Mouse (Mus musculus) frontal cortex, postnatal 36 days (tissue): ENCODE results near the gene Trappc6a.
A peak's percentile ranks its signal among the peaks of the same experiment; 100 is the strongest.
"Not testable (repeated sequence)": the region's sequence is repeated elsewhere in the genome, so short reads cannot be mapped to it uniquely, and the experiment has no call there.

Experiments
- DNase-seq, 2 experiments: peaks; one replicate each; pipeline ENCODE4 v3.0.0; 2022; ENCODE audit warnings: low spot score in 2 of 2

The Trappc6a gene

DNA sequence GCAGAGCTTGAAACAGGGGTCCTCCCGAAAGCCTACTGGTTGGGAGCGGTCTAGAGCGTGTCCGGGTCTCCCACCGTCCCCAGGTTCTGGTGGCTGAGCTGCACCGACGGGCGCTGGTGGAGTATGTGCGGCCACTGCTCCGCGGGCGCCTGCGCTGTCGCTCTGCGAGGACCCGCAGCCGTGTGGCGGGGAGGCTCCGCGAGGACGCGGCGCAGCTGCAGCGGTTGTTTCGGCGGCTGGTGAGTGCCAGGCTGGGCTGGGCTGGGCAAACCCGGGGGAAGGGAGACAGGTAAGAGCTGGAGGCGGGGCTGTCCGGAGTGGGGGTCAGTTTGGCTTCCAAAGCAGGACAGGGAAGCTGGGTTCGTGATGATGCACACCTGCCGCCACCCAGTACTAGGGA is 18.7 kb upstream of the Trappc6a start:
- no peak for DNase-seq

DNA sequence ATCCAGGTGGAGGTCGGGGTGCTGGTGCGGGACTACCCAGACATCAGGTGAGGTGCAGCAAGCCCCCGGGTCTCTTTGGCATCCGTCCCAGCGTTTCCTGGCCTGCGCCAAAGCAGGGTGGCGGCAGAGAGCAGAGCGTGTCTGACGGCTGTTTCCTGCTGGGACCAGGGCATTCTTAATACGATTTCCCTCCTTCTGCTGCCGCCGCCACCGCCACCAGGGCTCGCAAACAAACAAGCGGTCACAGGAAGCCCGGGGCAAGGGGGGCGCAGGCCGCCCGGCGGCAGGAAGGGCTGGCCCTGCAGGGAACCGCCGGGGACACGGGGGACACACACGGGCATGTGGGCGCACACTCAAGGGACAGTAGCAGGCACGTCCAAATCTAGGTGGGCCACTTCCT is 16.5 kb upstream of the Trappc6a start:
- DNase-seq: no peak

DNA sequence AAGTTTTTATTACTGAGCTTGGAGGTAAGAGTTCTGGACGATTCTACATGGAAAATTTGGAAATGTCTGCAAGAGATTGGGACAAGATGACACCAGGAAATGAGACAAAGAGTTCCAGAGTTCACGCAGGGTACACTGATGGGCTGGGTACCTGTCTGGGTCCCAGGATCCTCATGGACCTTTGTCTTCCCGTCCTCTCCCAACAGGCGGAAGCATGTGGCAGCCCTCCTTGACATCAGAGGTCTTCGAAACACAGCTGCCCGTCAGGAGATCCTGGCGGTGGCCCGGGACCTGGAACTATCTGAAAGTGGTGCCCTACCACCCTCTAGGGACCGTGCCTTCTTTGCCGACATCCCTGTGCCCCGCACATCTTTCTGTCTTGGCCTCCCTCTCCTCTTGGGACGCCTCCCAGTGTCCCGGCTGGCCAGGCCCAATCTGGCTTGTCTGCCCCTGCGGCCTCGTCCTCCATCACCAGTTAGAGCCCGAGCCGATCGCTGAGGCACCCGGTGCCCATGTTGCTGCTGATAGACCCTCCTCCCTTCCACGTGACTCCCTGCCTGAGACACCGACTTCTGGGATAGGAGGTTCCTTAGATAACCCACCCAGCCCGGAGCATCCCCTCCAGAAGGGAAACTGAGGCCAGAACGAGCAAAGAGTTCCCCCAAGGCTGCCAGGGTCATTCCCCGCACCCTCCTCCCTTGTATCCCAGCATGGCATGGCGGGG is 13.3 kb upstream of the Trappc6a start:
- no peak for DNase-seq

- no peak for DNase-seq
Observed at GRCm38 (mm10) chr7:19495521-19496213, 12.5 kb upstream of the Trappc6a start.

GRCm38 (mm10) chr7:19496214-19496555 is 12.0 kb upstream of the Trappc6a start:
- no peak for DNase-seq

DNA sequence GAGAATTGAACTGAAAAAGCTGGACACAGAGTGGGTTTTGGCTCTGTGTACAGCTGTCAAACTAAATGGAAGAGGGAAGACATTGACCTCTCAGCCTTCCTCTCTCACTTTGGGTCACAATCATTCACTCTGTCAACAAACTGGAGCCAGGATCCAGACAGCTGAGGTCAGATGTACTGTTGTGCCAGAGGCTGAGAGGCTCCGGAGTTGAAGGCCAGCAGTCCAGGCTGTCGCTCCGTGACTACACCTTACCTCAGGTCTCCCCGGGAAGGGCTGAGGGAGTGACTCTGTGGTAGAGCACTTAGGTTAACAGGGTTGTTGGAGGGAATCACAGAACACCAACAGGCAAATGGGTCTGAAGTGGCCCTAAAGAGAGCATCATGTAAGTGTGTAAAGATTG is 9.9 kb upstream of the Trappc6a start:
- no peak for DNase-seq

DNA sequence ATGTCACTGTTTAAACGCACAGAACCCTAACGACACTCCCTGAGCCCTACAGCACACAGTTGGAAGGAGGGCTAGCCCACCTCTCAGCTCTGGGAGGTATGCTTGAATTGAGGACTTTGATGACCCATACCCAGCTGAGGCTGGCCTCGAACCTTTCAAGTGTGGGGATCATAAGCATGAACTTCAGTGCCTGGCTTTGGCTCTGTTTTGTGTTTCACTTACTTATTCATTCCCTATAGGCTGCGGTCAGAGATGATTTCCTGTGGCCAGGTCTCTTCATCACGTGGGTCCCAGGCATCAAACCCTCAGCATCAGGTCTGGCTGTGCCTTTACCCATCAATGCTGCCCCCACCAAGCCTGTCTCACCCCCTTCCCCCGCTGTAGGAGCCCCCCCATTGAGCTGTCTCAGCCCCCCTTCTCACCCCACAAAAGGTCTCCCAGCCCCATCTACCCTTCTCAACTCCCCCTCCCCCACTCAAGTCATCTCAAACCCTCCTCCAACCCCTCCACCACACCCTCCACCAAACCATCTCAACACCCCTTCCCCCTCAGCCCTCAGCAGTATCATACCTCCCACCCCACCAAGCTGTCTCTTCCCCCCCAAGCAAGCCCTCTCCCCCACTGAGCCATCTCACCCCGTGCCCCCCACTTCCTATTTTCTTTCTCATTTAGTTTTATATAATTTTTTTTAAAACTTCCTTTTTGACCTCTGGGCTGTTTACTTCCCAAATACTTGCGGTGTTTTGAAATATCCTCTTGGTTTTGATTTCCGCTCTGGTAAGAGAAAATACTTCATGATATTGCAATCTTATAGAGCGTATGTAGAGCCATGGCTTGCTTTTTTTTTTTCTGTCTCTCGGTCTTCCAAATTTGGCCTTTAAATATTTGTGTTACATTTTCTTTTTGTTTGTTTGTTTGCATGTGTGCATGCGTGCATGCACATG is 7.5 kb upstream of the Trappc6a start:
- no peak for DNase-seq

DNA sequence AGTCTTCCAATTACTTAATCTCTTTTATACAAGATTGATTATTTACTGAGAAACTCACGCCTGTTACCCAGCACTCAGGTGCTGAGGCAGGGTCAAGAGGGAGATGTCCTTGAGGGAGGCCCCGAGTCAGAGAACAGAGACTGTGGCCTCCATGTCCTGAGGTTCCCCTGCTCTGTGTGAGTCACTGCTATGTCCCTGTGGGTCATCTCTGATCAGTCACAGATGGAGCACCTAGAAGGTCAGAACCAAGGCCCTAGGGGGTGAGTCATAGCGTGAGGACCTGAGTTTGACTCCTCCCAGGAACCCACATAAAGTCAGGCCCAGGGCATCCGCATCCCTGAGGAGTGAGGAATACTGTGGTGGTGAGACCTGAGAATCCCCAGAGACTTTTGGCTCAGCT is 6.5 kb upstream of the Trappc6a start:
- DNase-seq: no peak

GRCm38 (mm10) chr7:19503481-19504068 is 4.6 kb upstream of the Trappc6a start:
- no peak for DNase-seq

GRCm38 (mm10) chr7:19506326-19506725 is 1.9 kb upstream of the Trappc6a start:
- no peak for DNase-seq

DNA sequence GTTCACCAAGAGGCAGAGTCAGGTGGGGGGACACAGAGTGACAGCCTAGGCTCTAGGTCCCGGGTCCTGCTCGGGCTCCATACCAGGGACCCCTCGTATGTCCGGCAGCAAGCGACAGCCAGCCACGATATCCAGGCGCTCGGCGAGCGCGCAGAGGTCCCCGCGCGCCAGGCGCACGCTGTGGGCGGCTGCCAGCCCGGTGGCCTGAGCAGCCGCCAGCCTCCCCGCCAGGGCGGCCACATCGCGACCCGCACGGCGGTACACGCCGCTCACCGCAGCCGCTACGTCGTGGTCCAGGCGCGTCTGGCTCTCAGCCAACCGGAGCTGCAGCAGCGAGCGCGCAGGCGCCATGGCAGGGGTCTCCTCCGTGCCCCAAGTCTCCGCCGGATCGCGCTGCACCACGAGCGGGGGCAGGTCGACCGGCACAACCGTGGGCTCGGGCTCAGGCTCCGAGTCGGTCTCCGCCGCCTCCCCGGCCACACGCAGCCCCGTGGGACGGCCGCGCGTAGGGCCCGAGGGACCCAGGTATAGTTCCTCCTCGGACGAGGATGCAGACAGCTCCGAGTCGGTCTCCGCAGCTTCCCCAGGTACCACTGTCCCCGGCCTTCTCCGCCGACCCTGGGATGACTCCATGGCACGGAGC is 1.1 kb upstream of the Trappc6a start:
- no peak for DNase-seq

DNA sequence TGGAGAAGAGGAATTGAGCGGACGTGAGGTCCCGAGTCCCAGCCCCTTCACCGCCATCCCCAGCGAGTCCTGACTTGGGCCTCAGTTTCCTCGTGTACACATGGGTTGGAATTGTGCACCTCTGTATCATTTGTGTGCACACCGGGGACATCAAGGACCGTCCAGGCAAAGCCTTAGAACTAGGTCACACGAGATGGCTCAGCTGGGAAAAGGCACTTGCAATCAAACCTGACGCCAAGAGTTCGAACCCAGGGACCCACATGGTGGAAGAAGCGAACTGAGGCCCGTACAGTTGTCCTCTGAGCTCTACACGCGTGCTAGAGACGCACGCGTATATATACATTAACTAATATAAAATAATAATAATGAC is 598 bp upstream of the Trappc6a start:
- DNase-seq: no peak

DNA sequence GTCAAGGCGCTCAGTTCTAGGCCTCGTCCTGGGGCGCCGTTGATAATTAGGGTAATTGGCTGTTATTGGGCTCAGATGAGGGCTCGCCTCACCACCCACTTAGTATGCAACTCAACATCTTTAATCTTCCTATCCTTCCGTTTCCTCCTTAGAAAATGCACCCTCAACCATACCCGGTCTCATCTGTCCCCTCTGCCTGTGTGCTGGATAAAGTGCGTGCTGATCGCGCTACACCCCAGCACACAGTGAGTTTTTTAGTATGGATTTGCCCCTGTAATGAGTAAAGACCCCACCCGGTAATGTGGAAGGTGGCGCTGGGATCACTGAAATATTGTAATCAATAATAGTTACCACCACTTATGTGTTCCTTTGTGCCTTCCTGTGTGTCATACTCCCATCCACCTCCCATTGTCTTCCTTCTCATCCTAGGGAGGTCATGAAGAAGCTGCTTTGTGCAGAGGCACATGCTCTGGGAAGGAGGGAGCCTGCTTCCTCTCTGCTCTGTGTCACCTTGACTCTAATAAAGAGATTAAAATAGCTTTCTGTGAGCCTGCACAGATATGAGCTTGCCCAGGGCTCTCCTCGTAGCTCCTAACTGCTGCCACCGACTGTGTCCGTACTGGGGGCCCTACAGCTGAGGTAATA is 851 bp downstream of the Trappc6a start:
- DNase-seq: no peak

- DNase-seq: no peak
Observed at GRCm38 (mm10) chr7:19509786-19510185, 1.6 kb downstream of the Trappc6a start.

DNA sequence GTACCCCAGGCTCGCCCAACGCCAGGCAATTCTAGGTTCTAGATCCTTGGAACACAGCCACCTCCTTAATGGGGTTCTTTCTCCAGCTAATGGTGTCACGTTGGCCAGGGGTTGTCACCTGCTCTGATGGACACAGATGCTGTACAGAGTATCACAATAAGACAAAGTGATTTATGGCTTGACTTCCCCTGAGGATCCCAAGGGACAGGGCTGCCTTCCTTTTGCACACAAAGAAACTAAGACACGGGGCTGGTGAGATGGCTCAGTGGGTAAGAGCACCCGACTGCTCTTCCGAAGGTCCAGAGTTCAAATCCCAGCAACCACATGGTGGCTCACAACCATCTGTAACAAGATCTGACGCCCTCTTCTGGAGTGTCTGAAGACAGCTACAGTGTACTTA is 3.7 kb downstream of the Trappc6a start:
- DNase-seq: not testable (repeated sequence)

GRCm38 (mm10) chr7:19512353-19512752 is 4.2 kb downstream of the Trappc6a start:
- DNase-seq: no peak

GRCm38 (mm10) chr7:19517652-19518365 is 9.6 kb downstream of the Trappc6a start, which contains the start of gene Nkpd1:
TSS of gene Nkpd1 (plus strand) at chr7:19517838.
- no peak for DNase-seq

GRCm38 (mm10) chr7:19520032-19520431 is 11.8 kb downstream of the Trappc6a start:
- no peak for DNase-seq

DNA sequence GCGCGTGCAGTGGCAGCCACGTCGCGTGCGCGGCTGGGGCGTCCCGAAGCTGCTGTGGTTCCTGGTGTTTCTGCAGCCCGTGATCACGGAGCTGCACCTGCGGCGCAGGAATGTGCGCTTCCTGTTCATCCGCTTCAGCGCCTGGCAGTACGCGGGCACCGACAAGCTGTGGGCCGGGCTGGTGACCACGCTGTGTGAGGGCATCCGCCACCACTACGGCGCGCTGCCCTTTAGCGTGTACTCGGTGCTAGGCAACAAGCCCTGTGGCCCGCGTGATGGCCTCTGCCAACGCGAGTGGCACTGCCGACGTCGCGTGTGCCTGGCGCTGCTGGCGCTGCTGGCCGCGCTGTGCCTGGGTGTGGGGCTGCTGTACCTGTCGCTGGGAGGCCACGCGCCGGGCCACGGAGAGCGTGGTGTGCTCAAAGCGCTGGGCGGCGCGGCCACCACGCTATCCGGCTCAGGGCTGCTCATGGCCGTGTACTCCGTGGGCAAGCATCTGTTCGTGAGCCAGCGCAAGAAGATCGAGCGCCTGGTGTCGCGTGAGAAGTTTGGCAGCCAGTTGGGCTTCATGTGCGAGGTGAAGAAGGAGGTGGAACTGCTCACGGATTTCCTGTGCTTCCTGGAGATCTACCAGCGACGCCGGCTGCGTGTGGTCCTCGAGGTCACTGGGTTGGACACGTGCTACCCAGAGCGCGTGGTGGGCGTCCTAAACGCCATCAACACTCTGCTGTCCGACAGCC is 15.0 kb downstream of the Trappc6a start:
- peak in 1 of 2 experiments; percentile 42 for DNase-seq
